Mouse (Mus musculus) kidney, adult 2 months (tissue): ENCODE measurements around the gene Fndc9.

ENCODE experiments used
- CTCF ChIP-seq: fragments of 200-500 bp; conservative IDR thresholded peaks from 2 replicates; pipeline ENCODE4 v1.5.1; 2011; ENCODE audit warnings: low read depth, mild to moderate bottlenecking, control low read depth, low read length, moderate library complexity, mixed read lengths; ENCODE audit not compliant: insufficient read depth, insufficient read length
- POLR2A ChIP-seq: fragments of 200-500 bp; IDR thresholded peaks from one replicate; pipeline ENCODE4 v1.6.1; 2011; ENCODE audit warnings: low read depth, low read length, control low read depth

DNA sequence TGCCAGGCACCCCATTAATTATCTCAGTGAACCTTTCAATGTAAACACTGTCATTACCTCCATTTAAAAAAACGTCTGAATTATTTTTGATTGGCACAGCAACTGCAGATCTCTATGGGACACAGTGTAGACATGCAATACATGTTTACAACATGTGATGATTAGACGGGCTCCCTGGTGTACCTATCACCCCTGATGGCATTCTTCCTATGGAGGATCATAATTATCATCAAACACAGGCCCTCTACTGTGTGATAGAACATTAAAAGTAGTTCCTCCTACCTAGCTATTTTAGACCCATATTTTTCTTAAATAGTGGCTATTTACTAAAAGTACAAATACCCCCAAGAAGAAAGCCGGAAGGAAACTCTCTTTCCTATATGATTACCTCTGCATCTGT lies 34.6 kb downstream of the Fndc9 start:
- no peak for TF ChIP-seq POLR2A
- no peak for TF ChIP-seq CTCF
